Mouse (Mus musculus): ENCODE measurements around the gene Grid2.

Gene Grid2

DNA sequence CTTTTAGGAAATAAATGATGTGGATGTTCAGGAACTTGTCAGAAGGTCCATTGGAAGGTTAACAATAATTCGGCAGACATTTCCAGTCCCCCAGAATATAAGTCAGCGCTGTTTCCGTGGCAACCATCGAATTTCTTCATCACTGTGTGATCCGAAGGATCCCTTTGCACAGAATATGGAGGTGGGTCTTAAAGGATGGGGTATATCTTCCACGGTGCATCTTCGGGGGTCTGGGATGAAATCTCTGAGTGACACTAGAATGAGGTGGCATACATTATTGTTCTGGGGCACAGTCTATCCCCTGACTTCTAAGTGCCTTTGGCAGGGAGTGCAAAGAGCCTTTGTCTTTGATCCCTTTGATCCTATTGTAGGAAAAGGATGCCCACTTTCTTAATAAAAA, 808.2 kb downstream of the Grid2 start:
- DNase-seq (ENCODE audit: low spot score), result no peak

DNA sequence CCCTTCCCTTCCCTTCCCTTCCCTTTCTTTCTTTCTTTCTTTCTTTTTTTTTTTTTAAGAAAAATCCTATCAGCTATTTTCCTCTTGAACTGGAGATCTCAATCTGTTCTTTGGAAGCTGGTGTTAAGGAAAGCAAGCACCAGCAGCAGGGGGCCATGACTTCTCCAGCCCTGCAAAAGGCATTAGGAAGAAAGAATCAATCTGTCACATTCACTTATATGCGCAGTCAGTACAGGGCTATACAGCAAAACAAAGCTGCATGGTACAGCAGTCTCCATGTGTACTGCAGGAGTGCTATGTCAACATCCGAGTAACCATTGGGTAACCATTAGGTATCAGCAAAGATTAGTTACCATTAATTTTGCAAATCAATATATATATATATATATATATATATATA, 809.0 kb downstream of the Grid2 start:
- DNase-seq (ENCODE audit: low spot score), result no peak

DNA sequence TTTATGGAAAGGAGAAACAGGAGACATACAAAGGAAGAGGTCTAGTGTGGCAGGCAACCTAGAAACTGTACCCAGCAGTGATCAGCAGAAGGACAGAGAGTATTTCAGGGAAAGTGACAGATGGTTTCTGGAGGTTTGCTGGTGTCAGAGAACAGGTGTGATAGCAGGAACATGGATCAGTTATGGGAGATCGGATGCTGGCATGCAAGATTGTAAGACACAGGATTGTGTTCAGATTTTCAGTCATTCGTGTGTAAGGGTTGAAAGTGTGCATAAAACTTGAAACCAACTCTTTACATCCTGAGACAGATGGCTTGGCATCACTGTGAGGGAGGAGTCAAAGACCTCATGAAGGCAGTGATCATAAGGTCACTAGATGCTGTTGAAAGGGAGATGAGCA, 817.7 kb downstream of the Grid2 start:
- DNase-seq (ENCODE audit: low spot score), result no peak

DNA sequence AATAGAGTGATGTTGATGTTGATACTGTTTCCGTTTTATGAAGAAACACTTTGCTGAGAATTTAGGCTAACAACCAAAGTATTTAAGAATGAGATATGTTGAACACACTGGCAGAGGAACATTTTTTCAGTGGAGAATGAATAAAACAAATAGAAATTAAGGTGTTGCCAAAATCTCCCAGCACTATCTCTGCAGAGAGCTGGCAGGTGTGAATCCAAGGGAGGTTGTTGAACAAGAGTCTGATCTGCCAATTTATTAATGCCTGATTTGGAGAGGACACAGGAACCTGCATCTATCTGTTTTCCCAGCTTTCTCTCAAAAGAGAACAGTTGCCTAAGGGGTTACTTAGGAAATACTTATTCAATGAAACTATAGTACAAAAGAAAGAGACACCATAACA, 822.2 kb downstream of the Grid2 start:
- no peak for DNase-seq (ENCODE audit: low spot score)

- no peak for DNase-seq (ENCODE audit: low spot score)
These were observed 843.0 kb downstream of the Grid2 start for GRCm38 (mm10) chr6:64098662-64099061.

GRCm38 (mm10) chr6:64114594-64114993, 858.9 kb downstream of the Grid2 start:
- no peak for DNase-seq (ENCODE audit: low spot score)

- no peak for DNase-seq (ENCODE audit: low spot score)
These were observed 880.6 kb downstream of the Grid2 start for GRCm38 (mm10) chr6:64136275-64136674.

DNA sequence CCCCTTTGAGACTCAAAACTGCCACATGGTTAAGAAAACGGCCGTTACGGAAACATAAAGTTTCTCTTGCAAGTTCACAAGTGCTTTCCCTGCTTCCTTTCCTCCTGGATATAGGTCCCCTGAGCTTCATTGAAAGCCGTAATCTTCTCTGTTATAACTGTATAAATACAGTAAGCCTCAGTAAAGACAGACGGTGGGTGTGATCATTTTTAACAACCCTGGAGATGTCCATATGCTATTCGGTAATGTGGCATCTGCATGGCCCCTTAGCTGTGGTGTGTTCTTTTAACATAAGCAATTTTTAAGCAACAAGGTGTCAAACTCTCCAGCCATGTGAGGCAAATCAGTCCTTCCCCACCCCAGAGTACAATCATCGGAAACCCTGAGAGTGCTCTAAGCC, 892.9 kb downstream of the Grid2 start:
- no peak for DNase-seq (ENCODE audit: low spot score)

DNA sequence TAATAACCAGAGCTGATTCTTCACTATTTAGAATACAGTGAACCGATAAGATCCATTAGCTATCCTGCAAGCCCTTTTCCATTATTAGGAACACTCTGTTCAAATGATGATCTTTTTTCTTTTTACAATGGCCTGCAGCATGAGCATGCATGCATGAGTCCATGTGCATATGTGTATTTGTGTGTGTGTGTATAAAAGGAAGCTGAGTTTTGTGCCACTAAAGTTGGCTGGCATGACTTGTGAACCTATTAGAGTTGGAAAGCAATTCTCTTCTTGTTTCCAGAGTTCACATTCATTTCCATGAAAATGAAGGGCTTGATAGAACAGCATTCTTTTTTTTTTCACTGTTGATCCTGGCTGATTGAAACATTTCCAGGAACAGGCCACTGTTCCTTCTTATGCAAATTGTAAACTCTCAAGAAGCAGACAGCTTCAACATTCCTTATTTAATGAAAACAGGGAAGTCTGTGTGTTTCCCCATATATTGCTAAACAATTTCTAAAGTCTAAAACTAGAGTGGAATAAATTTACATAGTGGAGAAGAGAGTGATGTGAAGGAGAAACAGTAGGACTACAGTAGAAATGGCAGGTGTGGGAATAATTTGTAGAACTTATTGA, 919.4 kb downstream of the Grid2 start:
- DNase-seq (ENCODE audit: low spot score), result no peak

DNA sequence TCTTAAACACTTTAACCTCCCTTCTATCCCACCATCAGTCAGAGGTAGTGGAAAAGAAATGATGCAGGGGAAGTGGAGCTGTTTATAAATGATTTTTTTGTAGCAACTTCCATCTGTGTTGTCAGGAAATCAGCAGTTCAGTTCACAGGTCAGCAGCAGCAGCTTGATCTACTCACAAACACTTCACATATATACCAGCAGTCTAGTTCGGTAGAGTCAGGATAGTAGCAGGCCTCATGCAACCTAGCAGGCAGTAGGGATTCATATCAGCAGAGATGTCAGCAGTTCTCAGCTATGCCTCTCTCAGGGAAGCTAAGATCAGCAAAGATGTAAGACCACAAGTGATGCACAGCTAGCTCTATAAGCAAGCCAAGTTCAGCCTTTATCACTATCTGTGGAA, 938.0 kb downstream of the Grid2 start:
- DNase-seq (ENCODE audit: low spot score), result no peak

- DNase-seq (ENCODE audit: low spot score), result no peak
These were observed 946.9 kb downstream of the Grid2 start for GRCm38 (mm10) chr6:64202396-64203122.

DNA sequence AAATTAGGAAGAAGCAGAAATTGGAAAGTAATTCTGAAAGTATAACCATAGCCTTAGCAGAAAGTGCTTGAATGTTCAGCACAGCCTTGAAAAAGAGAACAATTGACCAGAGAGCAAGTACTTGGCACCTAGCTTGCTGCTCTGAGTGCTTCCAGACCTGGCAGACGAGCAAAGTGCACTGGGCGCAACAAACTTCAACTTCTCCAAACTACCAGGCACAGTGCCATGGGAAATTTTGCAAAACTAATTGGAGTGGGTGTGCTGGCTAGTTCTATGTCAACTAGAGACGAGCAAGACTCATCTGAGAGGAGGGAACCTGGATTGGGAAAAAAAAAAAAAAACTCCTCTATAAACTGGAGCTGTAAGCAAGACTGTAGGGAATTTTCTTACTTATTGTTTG, 980.7 kb downstream of the Grid2 start:
- no peak for DNase-seq (ENCODE audit: low spot score)

DNA sequence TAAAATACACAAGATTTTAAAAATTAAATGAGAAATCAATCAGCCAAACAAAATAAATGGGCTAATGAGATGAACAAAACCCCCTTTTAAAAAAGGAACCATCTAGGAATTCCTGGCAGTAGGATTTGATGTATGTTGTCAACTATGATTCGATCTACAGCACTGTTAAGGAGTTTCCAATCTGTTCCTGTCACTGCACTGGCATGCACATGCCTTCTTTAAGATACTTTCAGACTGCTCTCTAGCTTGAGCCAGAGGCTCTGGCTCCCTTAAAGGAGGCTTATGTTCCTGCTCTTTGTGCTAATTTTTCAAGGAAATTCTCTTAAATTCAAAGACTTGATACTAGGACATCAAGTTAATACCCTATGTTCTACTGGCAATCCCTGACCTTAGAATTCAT, 984.9 kb downstream of the Grid2 start:
- DNase-seq (ENCODE audit: low spot score), result no peak

- no peak for DNase-seq (ENCODE audit: low spot score)
These were observed 990.3 kb downstream of the Grid2 start for GRCm38 (mm10) chr6:64245951-64246350.

DNA sequence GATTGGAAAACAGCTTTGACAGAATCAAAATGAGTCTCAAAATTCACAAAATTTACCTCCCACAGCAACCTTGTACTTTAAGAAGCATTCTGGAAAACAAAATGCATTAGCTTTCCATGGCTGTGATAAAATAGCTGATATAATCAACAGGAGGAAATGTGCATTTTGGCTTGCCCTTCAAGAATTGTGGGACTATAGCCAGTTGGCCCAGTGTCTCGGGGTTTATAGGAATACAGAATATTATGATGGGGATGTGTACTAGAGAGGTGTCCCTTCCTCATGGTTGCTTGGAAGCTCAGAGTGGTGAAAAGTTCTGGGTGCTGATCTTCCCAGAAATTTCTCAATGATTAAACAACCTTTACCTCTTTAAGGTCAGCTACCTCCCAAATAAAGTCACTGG, 995.4 kb downstream of the Grid2 start:
- DNase-seq (ENCODE audit: low spot score), result no peak

GRCm38 (mm10) chr6:64263517-64263916, 1007.8 kb downstream of the Grid2 start:
- no peak for DNase-seq (ENCODE audit: low spot score)

GRCm38 (mm10) chr6:64264224-64264623, 1008.5 kb downstream of the Grid2 start:
- no peak for DNase-seq (ENCODE audit: low spot score)

DNA sequence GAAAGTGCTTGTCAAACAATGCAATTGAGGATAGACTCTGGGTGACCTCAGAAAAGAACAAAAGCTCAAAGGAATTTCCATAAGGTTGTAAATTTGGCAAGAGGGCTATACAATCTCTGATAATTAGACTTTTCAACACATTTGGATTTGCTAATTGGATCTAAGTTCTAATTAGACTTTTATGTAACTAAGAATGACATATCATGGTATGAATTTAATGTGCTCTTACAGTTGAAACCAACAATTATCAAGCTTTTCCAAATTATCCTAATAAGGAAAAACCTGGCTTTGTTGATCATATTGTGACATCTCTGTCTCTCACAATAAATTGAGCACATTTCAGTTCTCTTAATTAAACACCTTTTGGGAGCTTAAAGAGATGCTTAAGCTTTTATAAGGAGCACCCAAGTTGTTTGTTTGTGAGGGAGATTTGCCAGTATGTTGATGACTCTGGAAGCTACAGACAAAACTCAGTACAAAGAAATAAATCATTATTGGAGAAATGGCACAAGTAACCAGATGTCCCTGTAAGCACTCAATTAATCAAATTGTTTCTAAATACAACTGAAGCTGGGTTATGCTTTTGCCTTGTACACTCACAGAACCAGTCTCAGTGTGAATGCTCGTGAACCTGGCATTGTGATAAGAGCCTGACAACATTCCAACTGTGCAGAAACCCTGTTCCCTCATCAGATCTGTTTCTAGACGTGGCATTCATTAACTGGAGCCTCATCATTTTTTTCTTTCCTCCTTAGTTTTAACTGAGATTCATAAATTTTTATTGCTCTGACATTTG, 1018.8 kb downstream of the Grid2 start:
- no peak for DNase-seq (ENCODE audit: low spot score)

GRCm38 (mm10) chr6:64279927-64280326, 1024.3 kb downstream of the Grid2 start:
- DNase-seq (ENCODE audit: low spot score), result no peak

- no peak for DNase-seq (ENCODE audit: low spot score)
These were observed 1038.1 kb downstream of the Grid2 start for GRCm38 (mm10) chr6:64293761-64294160.

DNA sequence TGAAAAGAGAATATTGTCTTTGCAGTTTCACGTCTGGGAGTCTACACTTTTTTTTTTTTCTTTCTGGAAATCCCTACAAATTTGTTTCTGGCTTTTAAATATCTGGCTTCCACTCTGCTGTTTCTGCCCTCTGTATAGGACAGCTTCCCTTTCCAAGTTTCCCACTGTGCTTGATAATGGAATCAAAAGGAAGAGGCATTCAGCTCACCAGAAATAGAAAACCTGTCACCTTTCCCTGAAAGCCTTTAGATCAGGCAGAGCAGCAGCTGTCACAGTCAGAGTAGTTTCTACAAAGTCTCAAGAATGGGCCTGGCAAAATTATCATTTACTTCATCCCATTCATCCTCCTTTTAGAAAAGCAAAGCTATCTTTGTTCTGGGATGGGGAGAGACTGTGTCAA, 1042.0 kb downstream of the Grid2 start:
- no peak for DNase-seq (ENCODE audit: low spot score)

GRCm38 (mm10) chr6:64304709-64305476, 1049.2 kb downstream of the Grid2 start:
- DNase-seq (ENCODE audit: low spot score), result no peak

Measured in lung, postnatal 25 days (tissue).